Mouse (Mus musculus): ENCODE results near the gene Vamp1. TPM values are rescaled to one million over a fixed set of nuclear protein-coding genes. Genes with fewer than 3 reads are reported as not detected.

Vamp1 gene
- polyA plus RNA-seq, 1 experiment from 2014 or later: 4.7 TPM

Small RNA genes within 50 kb of the gene (microRNA-seq; reads per million reads assigned to microRNA genes)
- 1.9 reads per million for gene Mir3098
- gene Mir8113: not detected

Other genes starting within 250 kb of the Vamp1 start
- gene Pianp, start 218.9 kb upstream of the Vamp1 start, polyA plus RNA-seq (2016; fragmentation: Nextera tagmentation; extraction: Ambion mirVana): 6.7 and 7.7 TPM in 2 replicates
- 18.0 and 20.6 TPM in 2 replicates for gene Zfp384, start 206.4 kb upstream of the Vamp1 start, polyA plus RNA-seq (2016; fragmentation: Nextera tagmentation; extraction: Ambion mirVana)
- 163 and 171 TPM in 2 replicates for gene Ing4, start 175.8 kb upstream of the Vamp1 start, polyA plus RNA-seq (2016; fragmentation: Nextera tagmentation; extraction: Ambion mirVana)
- gene Acrbp, start 165.9 kb upstream of the Vamp1 start, polyA plus RNA-seq (2016; fragmentation: Nextera tagmentation; extraction: Ambion mirVana): 18.0 and 18.9 TPM in 2 replicates
- gene Lpar5, start 147.6 kb upstream of the Vamp1 start, polyA plus RNA-seq (2016; fragmentation: Nextera tagmentation; extraction: Ambion mirVana): 0.16 and 0.26 TPM in 2 replicates
- 127 and 132 TPM in 2 replicates for gene Chd4, start 119.6 kb upstream of the Vamp1 start, polyA plus RNA-seq (2016; fragmentation: Nextera tagmentation; extraction: Ambion mirVana)
- gene Nop2, start 83.6 kb upstream of the Vamp1 start, polyA plus RNA-seq (2016; fragmentation: Nextera tagmentation; extraction: Ambion mirVana): 54.1 and 56.4 TPM in 2 replicates
- 18.7 and 18.8 TPM in 2 replicates for gene Iffo1, start 70.3 kb upstream of the Vamp1 start, polyA plus RNA-seq (2016; fragmentation: Nextera tagmentation; extraction: Ambion mirVana)
- gene Gapdh, start 49.1 kb upstream of the Vamp1 start, polyA plus RNA-seq (2016; fragmentation: Nextera tagmentation; extraction: Ambion mirVana): 1,933 and 1,972 TPM in 2 replicates
- gene Ncapd2, start 23.9 kb upstream of the Vamp1 start, polyA plus RNA-seq (2016; fragmentation: Nextera tagmentation; extraction: Ambion mirVana): 183 and 192 TPM in 2 replicates
- gene Mrpl51, start 23.8 kb upstream of the Vamp1 start, polyA plus RNA-seq (2016; fragmentation: Nextera tagmentation; extraction: Ambion mirVana): 165 and 172 TPM in 2 replicates
- 1.9 and 2.5 TPM in 2 replicates for gene Tapbpl, start 16.3 kb downstream of the Vamp1 start, polyA plus RNA-seq (2016; fragmentation: Nextera tagmentation; extraction: Ambion mirVana)
- 1.3 and 2.5 TPM in 2 replicates for gene Cd27, start 21.5 kb downstream of the Vamp1 start, polyA plus RNA-seq (2016; fragmentation: Nextera tagmentation; extraction: Ambion mirVana)
- gene Tuba3a, start 70.5 kb downstream of the Vamp1 start, polyA plus RNA-seq (2016; fragmentation: Nextera tagmentation; extraction: Ambion mirVana): not detected in 2 replicates
- 18.3 and 20.2 TPM in 2 replicates for gene Ltbr, start 98.3 kb downstream of the Vamp1 start, polyA plus RNA-seq (2016; fragmentation: Nextera tagmentation; extraction: Ambion mirVana)
- gene Scnn1a, start 105.1 kb downstream of the Vamp1 start, polyA plus RNA-seq (2016; fragmentation: Nextera tagmentation; extraction: Ambion mirVana): 0.41 and 0.43 TPM in 2 replicates
- gene Tnfrsf1a, start 133.8 kb downstream of the Vamp1 start, polyA plus RNA-seq (2016; fragmentation: Nextera tagmentation; extraction: Ambion mirVana): 17.7 and 22.8 TPM in 2 replicates
- gene Plekhg6, start 165.2 kb downstream of the Vamp1 start, polyA plus RNA-seq (2016; fragmentation: Nextera tagmentation; extraction: Ambion mirVana): 0.05 and 0.17 TPM in 2 replicates

Data from midbrain, embryonic 12.5 days (tissue).